Mouse (Mus musculus) left cerebral cortex, adult 9 months (tissue): ENCODE measurements around the gene Cdkal1.

ENCODE experiments used
- DNase-seq, 2 experiments: peaks; one replicate each; pipeline ENCODE4 v3.0.0; 2022; ENCODE audit warnings: low spot score in 2 of 2

Gene Cdkal1

GRCm38 (mm10) chr13:29581762-29582700 is 273.4 kb downstream of the Cdkal1 start:
- peak in 1 of 2 experiments; percentile 24 for DNase-seq

DNA sequence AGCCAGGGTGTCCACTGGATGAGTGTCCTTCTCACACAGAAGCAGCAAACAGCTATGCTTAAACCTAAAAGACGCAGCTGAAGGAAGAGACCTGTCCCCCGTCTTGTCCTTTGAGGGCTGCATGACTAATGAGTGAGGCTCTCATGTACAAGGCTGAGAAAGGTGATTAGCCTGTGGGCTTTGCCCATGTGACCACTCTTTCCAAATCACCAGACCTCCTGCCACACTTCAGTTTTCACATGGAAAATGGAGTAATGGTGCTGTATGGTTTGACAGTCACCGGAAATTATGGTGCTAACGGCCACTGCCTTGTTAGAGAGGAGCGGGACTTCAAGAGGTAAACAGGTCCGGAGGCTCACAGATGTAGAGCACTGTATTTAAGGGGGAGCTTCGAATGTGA is 274.7 kb downstream of the Cdkal1 start:
- no peak for DNase-seq

DNA sequence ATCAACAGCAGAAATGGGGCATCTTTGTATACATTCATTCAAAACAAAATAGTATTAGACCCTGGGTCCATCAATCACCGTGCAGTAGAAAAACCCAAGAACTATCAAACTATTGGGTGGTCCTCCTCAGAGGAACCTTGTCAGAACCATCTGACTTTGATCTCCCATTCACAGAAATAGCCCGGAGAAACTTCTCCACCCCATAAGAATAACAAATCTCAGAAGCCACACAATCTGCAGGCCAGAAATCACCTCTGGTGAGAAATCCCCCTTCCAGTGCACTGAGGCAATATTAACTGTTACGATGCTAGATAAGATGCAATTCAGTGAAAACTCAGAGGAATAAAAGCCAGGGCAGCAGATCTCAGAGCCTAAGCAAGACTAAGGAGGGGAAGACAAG is 275.5 kb downstream of the Cdkal1 start:
- no peak for DNase-seq

GRCm38 (mm10) chr13:29578621-29579020 is 276.9 kb downstream of the Cdkal1 start:
- DNase-seq, result no peak

GRCm38 (mm10) chr13:29574784-29575183 is 280.7 kb downstream of the Cdkal1 start:
- DNase-seq, result no peak

- no peak for DNase-seq
Observed at GRCm38 (mm10) chr13:29572477-29572876, 283.0 kb downstream of the Cdkal1 start.

DNA sequence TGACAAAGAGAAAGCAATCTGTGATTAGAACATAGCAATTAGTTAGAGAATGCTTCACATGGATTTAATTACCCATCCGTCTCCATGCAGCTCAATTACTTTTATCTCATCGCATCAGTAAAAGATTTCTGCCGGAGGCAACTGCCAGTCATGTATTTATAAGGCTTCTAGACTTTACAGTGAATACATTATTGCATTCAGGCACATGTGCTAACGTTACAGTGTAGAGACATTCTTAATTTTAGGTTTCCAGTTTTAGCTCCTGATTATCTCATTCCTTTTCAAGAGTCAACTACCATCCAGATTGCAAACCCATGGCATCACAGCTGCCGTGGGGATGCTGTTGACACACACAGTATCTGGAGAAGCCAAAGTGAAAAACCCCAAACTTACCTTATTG is 289.8 kb downstream of the Cdkal1 start:
- DNase-seq, result peak in 1 of 2 experiments; percentile 33

DNA sequence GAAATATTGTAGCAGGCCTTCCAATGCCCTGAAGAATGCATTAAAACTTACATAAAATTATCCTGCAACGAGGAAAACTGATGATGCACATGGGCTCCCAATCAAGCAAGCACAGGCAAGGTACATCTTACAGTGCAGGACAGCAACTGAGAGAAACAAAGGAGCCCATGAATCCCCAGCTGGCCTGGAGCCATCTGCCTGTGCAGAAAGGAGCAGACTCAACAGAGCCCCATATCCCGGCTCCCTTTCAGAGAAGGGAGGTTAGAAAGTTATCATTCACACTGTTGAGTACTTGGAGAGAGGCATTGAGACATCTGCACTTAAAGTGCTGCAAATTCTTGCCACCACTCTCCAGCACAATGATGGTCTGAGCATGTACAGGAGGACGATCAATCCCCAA is 296.3 kb downstream of the Cdkal1 start:
- DNase-seq, result no peak

GRCm38 (mm10) chr13:29555160-29555785 is 300.2 kb downstream of the Cdkal1 start:
- no peak for DNase-seq

DNA sequence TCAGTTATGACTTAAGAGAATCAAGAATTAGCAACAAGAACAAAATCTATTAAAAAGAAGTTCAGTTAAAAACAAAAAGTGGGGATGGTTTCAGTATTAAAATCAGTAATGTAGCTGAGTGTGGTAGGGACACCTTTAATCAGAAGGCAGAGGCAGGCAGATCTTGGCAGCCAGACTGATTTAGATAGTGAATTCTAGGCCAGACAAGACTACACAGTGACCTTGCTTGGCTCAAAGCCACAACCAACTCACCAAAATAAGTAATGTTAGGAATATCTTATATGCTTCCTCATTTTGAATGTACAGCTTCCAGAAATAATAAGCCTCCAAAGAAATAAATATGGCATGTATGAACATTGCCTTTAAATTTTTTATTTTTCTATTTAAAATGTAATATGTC is 301.7 kb downstream of the Cdkal1 start:
- no peak for DNase-seq

- DNase-seq, result no peak
Observed at GRCm38 (mm10) chr13:29552322-29552870, 303.1 kb downstream of the Cdkal1 start.

- no peak for DNase-seq
Observed at GRCm38 (mm10) chr13:29550886-29551285, 304.6 kb downstream of the Cdkal1 start.

DNA sequence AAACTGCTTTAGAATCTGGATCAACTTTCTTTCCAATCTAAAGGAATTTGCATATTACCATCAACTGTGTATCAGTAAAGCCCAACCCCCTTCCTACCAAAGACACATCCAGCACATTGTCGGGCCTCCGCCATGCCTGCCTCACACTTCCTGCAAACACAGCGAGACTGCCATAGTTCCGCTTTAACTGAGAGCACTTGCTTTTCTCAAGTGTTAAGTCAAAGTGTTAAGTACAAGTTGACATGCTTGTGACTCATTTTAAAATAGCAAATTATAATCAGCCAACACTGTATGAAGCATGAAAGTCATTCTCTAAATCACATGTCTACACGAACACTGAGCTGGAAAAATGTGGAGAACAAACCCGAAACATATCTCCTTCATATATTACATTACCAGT is 305.3 kb downstream of the Cdkal1 start:
- DNase-seq, result no peak

- no peak for DNase-seq
Observed at GRCm38 (mm10) chr13:29549761-29550160, 305.7 kb downstream of the Cdkal1 start.

DNA sequence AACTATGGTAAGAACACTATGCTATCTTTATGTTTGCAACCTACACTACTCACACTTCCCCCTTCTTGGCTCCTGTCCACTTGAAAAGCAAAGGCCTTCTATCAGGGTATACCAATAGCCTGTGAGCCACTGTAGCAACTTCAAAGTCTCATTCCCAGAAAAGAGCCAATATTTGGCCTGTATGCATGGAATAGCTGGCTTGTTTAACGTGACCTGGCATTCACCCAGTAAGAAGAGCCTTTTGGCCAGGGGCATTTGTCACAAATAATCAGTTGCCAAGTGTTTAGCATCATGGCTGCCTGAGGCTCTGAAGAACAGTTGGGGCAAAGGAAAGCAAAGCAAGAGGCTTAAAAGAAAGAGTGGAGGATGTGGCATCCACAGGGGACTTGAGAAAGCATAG is 317.6 kb downstream of the Cdkal1 start:
- DNase-seq, result no peak

- DNase-seq, result no peak
Observed at GRCm38 (mm10) chr13:29533586-29533985, 321.9 kb downstream of the Cdkal1 start.

GRCm38 (mm10) chr13:29528344-29528743 is 327.1 kb downstream of the Cdkal1 start:
- DNase-seq, result no peak

DNA sequence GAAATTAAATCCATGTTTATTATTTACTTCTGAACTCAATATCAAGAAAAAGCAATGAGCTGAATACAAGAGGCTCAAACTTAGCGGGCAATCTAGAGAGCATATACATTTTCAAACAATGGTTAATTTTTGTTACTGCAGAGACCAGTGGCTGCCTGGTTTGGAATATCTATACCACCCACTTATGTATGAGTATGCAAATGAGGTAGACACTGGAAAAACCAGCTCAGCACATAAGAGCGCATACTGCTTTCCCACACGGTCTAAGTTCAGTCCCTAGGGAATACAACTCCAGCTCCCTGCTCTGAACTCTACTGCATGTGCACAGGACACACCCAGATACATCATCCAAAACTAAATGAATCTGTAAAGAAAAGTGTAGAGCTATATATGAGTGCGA is 334.2 kb downstream of the Cdkal1 start:
- no peak for DNase-seq

DNA sequence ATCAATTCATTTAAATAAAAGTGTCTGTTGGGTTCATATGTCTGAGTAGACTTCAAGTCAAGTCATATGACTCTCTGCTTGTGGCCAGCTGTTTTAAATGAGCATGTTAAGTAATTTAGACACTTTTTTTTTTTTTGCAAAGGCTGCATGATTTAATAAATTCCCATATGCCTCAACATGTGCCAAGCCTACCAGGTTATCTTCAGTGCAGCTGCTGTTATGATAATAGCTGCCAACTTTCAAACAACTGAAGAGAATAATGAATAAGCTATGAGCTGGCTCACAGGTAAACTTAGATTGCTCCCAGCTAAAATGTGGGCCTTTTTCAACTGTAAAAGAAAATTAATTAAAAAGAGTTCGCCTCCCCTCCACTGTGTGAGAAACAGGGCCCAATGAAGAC is 341.4 kb downstream of the Cdkal1 start:
- no peak for DNase-seq

GRCm38 (mm10) chr13:29504861-29505568 is 350.5 kb downstream of the Cdkal1 start:
- DNase-seq, result no peak

GRCm38 (mm10) chr13:29503147-29504044 is 352.1 kb downstream of the Cdkal1 start:
- DNase-seq, result peak; percentile 34 to 43
